Mouse (Mus musculus): ENCODE data around the gene Praf2.

The Praf2 gene

GRCm38 (mm10) chrX:7778450-7779244 is 50.4 kb downstream of the Praf2 start:
- DNase-seq (ENCODE audit: low read depth, low spot score) = no peak

DNA sequence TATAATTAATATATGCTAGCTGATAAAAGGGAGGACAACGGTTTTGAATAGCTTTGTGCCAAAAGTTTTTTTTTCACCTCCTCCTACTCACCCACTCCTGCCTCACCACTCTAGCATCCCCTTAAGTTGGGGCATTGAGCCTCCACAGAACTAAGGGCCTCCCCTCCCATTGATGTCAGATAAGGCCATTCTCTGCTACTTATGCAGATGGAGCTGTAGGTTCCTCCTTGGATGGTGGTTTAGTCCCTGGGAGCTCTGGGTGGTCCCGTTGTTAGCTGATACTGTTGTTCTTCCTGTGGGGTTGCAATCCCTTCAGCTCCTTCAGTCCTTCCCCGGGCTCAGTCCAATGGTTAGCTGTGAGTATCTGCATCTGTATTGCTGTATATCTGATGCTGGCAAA is 51.1 kb downstream of the Praf2 start:
- no peak for DNase-seq (ENCODE audit: low read depth, low spot score)

Measured in telencephalon, adult 2 months (tissue).